11 mouse cellular contexts compared by ENCODE assay signal in the genomic region with DNA sequence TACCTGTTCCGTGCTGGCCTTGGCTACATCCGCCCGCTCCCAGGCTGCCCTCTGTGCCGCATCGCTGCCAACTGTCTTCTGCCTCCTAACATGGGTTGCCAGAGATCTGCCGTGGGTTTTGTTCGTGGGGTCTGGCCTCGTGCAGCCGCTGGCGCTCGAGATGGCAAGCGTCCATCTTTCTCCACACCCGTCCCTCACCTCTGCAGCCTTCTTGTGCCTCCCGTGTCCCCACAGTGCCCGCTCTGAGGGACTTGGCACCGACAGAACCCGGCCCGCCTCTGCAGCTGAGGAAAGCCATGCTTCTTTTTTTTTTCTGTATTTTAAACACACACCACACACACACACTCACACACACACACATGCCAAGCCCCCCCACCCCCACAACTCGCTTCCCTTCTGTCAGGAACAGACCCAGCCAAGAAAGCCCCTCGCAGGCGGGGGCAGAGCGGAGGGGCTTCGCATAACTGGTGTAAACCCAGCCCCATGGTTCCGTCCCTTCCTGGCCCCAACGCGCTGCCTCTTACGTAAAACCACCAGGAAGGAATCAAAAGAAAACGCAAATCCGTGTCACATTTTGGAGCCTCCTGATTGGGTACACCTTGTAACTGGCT. TPM values are rescaled to one million over a fixed set of nuclear protein-coding genes. Genes with fewer than 3 reads are reported as not detected.
DNase-seq lines count a peak whose midpoint lies in the region; ATAC-seq and TF ChIP-seq lines count a peak whose summit lies in the region.
"Had no signal": no experiment of that assay in that cellular context is flagged by ENCODE, and none has a peak within 500 bp of the region (broad histone marks: within the 10 kb centered on the region; RNA-seq: fewer than 3 reads in every experiment).

No protein-coding gene starts in this region.

- H3K4me3 ChIP-seq in forebrain, postnatal 0 days (ENCODE audit: low read depth, low read length) = peak overlapping the region; percentile 48
- H3K4me3 ChIP-seq: myocyte had no signal

- no peaks in the 10 kb centered on the region for H3K36me3 ChIP-seq in forebrain, postnatal 0 days (ENCODE audit: insufficient read depth)

- peak overlapping the region; percentile 85 for H3K27ac ChIP-seq in forebrain, postnatal 0 days (ENCODE audit: low read depth, low read length)

- H3K9me3 ChIP-seq in forebrain, postnatal 0 days (ENCODE audit: low read length) = no peaks in the 10 kb centered on the region

- peak overlapping the region; percentile 59 for H3K4me2 ChIP-seq in forebrain, postnatal 0 days (ENCODE audit: low read depth)
- H3K4me2 ChIP-seq: lung, embryonic 14.5 days had no signal

- ATAC-seq in forebrain, postnatal 0 days = peak; percentile 86
- ATAC-seq in CD4-positive, CD25-positive, alpha-beta regulatory T cell, adult 4 months = no peak

- H3K27me3 ChIP-seq in forebrain, postnatal 0 days (ENCODE audit: insufficient read depth, low read length) = no peaks in the 10 kb centered on the region

- intact Hi-C loops in left cerebral cortex, postnatal 10 days (cut with DNase I) = loop anchor here (5.0 kb wide), 1 partner anchor 75 kb away; no protein-coding TSS in a partner anchor

- DNase-seq in left cerebral cortex, adult 18-20 months (ENCODE audit: low spot score in 2 of 2) = peak; percentile 63 to 76
- DNase-seq in left cerebral cortex, adult 11 months (ENCODE audit: low spot score) = no peak
- DNase-seq in forebrain, postnatal 0 days = peak; percentile 91
- peak; percentile 72 to 81 for DNase-seq in left cerebral cortex, postnatal 10 days (ENCODE audit: extremely low spot score in 1 of 2, low spot score in 2 of 2)
- DNase-seq in right cerebral cortex, postnatal 4 days = peak; percentile 84
- no peak for DNase-seq in kidney, adult 18-20 months
- no peak for DNase-seq in retina, embryonic 14.5 days (ENCODE audit: low spot score)
- DNase-seq: heart, postnatal 4 days; lung, embryonic 14.5 days had no signal

- H3K9ac ChIP-seq in forebrain, postnatal 0 days = peak overlapping the region; percentile 59
- H3K9ac ChIP-seq: lung, embryonic 14.5 days had no signal

- H3K4me1 ChIP-seq in forebrain, postnatal 0 days (ENCODE audit: insufficient read depth) = peaks cover 16% of the 10 kb centered on the region; the same call in 1 of the 2 replicates

- no peak for TF ChIP-seq CTCF in forebrain, postnatal 0 days (IDR thresholded peaks at IDR 0.05; ENCODE audit: low read depth)

- WGBS in forebrain, postnatal 0 days = 36% methylated on average over 29 of the region's 29 CpGs

RNA-seq across cellular contexts. Expression of a gene that starts 23.1 kb away (rescaled TPM):
- total RNA-seq in left cerebral cortex, adult 18-20 months (2021) = 10 to 100 TPM; 18.2 to 21.9 TPM
- 18.5 and 25.6 TPM in 2 replicates for total RNA-seq in forebrain, postnatal 0 days (2014; rRNA removed)
- 13.2 and 16.9 TPM in 2 replicates for polyA plus RNA-seq in forebrain, postnatal 0 days (2015; fragmentation: Nextera tagmentation; extraction: Ambion mirVana)
- total RNA-seq in left cerebral cortex, postnatal 10 days (2021) = 10 to 100 TPM; 17.8 to 18.1 TPM
- 1 to 10 TPM; 4.9 to 8.2 TPM for polyA plus RNA-seq in CD4-positive, CD25-positive, alpha-beta regulatory T cell, adult 4 months (2017; shearing (Covaris generic))

RNA-seq across cellular contexts. Expression of a gene that starts 53.3 kb away (rescaled TPM):
- 10 to 100 TPM; 34.3 to 46.0 TPM for total RNA-seq in left cerebral cortex, adult 18-20 months (2021)
- 4.5 and 5.6 TPM in 2 replicates for total RNA-seq in forebrain, postnatal 0 days (2014; rRNA removed)
- 4.9 and 9.5 TPM in 2 replicates for polyA plus RNA-seq in forebrain, postnatal 0 days (2015; fragmentation: Nextera tagmentation; extraction: Ambion mirVana)
- 10 to 100 TPM; 17.8 to 18.8 TPM for total RNA-seq in left cerebral cortex, postnatal 10 days (2021)
- polyA plus RNA-seq in CD4-positive, CD25-positive, alpha-beta regulatory T cell, adult 4 months (2017; shearing (Covaris generic)) = under 1 TPM in 1 of 2 experiments, not detected in 1; 0.25 TPM

Comparison
In these comparisons a context has a peak if more than half of its experiments do, and no peak if none do; other contexts are left out.
1. DNase-seq: peak in left cerebral cortex, adult 18-20 months (2 of 2), forebrain, postnatal 0 days (single experiment), left cerebral cortex, postnatal 10 days (2 of 2) and right cerebral cortex, postnatal 4 days (single experiment); none in left cerebral cortex, adult 11 months (single experiment), kidney, adult 18-20 months (single experiment) and retina, embryonic 14.5 days (single experiment).